8 mouse cellular contexts compared by ENCODE assay signal in the genomic region with DNA sequence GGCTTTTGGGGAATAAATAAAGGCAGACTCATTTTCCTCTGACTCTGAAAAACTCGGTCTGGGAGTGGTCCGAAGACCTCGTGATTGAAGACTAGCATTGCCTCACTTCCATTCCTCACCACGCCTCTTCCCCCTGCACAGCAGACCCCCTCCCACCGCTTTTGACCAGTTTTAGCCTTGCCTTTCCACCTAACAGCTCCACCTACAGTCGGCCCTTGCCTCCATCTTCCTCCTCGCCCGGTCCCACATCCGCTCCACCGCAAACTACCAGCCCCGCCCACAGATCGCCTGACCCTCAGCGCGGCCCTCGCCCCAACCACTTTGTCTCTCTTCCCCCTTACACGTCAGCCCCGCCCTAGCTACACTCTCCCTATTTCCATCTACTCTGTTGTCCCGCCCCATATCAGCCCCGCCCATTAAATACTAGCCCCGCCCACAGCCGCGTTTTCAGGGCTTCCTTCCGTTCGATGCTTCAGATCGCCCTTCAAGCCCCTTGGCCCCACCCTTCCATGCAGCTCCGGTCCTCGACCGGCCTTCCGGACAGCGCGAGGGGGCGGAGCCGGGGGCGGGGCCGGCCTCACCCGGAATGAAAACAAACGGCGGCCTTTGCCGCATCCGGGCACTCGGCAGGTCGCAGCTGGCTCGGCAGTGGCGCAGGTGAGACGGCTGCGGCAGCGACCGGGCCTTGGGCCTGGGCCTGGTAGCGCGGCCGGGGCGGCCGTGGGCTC. TPM values are rescaled to one million over a fixed set of nuclear protein-coding genes. Genes with fewer than 3 reads are reported as not detected.
DNase-seq lines count a peak whose midpoint lies in the region; ATAC-seq lines count a peak whose summit lies in the region.

Gene Nub1 (plus strand): TSS at position 167 of the 728 bp plus-strand sequence.

- peak within 1 kb of the TSS; percentile 73 for H3K4me2 ChIP-seq in kidney, embryonic 15.5 days

- under 1% methylated on average over 53 of the region's 53 CpGs for WGBS in heart, embryonic 10.5 days
- under 1% methylated on average over 53 of the region's 53 CpGs for WGBS in kidney, embryonic 15.5 days

- ATAC-seq in erythroblast, adult 5-6 weeks (replicated peaks; ENCODE audit: low FRiP score, poor library complexity, severe bottlenecking) = peak; percentile 94
- peak; percentile 98 for ATAC-seq in kidney, embryonic 15.5 days (replicated peaks; ENCODE audit: low FRiP score)
- peak; percentile 88 for ATAC-seq in monocyte, adult 5-6 weeks (replicated peaks; ENCODE audit: insufficient number of reproducible peaks, low FRiP score, low TSS enrichment, poor library complexity, severe bottlenecking)

- H3K4me1 ChIP-seq in heart, embryonic 10.5 days = peaks cover 11% of the 10 kb centered on the region; the same call in 1 of the 2 replicates
- peaks cover 17% of the 10 kb centered on the region for H3K4me1 ChIP-seq in kidney, embryonic 15.5 days

- peak within 1 kb of the TSS; percentile 85 for H3K9ac ChIP-seq in kidney, embryonic 15.5 days

- no peaks in the 10 kb centered on the region for H3K9me3 ChIP-seq in heart, embryonic 10.5 days
- no peaks in the 10 kb centered on the region for H3K9me3 ChIP-seq in kidney, embryonic 15.5 days (replicated peaks)

- peak within 1 kb of the TSS; percentile 93 for H3K27ac ChIP-seq in heart, embryonic 10.5 days
- peak within 1 kb of the TSS; percentile 99 for H3K27ac ChIP-seq in kidney, embryonic 15.5 days

- H3K27me3 ChIP-seq in heart, embryonic 10.5 days (ENCODE audit: insufficient read depth, poor library complexity, severe bottlenecking) = no peaks in the 10 kb centered on the region
- no peaks in the 10 kb centered on the region for H3K27me3 ChIP-seq in kidney, embryonic 15.5 days

- peaks cover 12% of the 10 kb centered on the region for H3K36me3 ChIP-seq in heart, embryonic 10.5 days
- peaks cover 22% of the 10 kb centered on the region for H3K36me3 ChIP-seq in kidney, embryonic 15.5 days

- peak; percentile 99 for DNase-seq in B cell, adult 2 months
- DNase-seq in brain, adult 2 months (ENCODE audit: low read depth, low spot score) = peak; percentile 99
- peak; percentile 100 for DNase-seq in heart, embryonic 10.5 days (ENCODE audit: low spot score)
- DNase-seq in liver = peak; percentile 100
- peak; percentile 99 for DNase-seq in spleen, postnatal 4 days (ENCODE audit: low spot score in 2 of 2)

- peak within 1 kb of the TSS; percentile 85 for H3K4me3 ChIP-seq in heart, embryonic 10.5 days
- H3K4me3 ChIP-seq in kidney, embryonic 15.5 days (replicated peaks) = peak within 1 kb of the TSS; percentile 98

RNA-seq across cellular contexts. Expression of gene Nub1, which starts in this region (rescaled TPM):
- 17.7 and 23.6 TPM in 2 replicates for total RNA-seq in erythroblast, adult 5-6 weeks (2015; ENCODE audit: low replicate concordance)
- 41.7 and 52.3 TPM in 2 replicates for total RNA-seq in erythroblast, adult 5-6 weeks (2017; ENCODE audit: low replicate concordance)
- 27.1 and 27.4 TPM in 2 replicates for polyA plus RNA-seq in heart, embryonic 10.5 days (2016; fragmentation: Nextera tagmentation; extraction: Ambion mirVana)
- 40.3 and 41.2 TPM in 2 replicates for polyA plus RNA-seq in kidney, embryonic 15.5 days (2015; fragmentation: Nextera tagmentation; extraction: Ambion mirVana)
- 108 to 119 TPM (median 113 TPM) in 3 replicates for total RNA-seq in monocyte, adult 5-6 weeks (2017)

Comparison
In these comparisons a context has a peak if more than half of its experiments do, and no peak if none do; other contexts are left out.
1. Peak in every context shown above with its lines: DNase-seq, ATAC-seq, H3K4me3 ChIP-seq and H3K27ac ChIP-seq.